Mouse (Mus musculus): ENCODE data around the gene Fcho2. TPM values are rescaled to one million over a fixed set of nuclear protein-coding genes. Genes with fewer than 3 reads are reported as not detected.

Gene Fcho2
- polyA plus RNA-seq, 1 experiment from 2014 or later: 41.6 TPM

DNA sequence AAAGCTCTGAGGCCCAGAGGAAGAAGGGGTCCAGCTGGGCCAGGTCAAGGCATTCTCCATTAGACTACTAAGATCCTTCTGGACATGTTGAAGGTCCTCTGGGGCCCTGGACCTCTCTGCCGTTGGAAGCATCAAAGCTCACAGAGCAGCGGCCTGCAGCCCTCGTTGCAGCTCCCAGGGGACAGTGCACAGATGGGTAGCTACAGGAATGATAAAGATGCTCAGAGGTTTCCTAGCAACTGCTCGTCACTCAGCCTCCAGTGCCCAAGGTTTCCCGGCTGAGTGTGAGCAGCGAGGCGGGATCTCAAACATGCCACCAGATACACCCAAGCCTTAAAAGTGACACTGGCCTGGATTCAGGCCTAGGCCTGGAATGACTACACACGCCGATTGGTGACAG lies 127.3 kb downstream of the Fcho2 start:
- Histone ChIP-seq H3K9ac (no peak overlapping the region), H3K36me3 (no peaks in the 10 kb centered on the region), H3K4me1 (peaks cover 22% of the 10 kb centered on the region), H3K27ac (no peak overlapping the region), H3K4me2 (no peak overlapping the region), H3K4me3 (replicated peaks) (no peak overlapping the region), H3K27me3 (no peaks in the 10 kb centered on the region), H3K9me3 (replicated peaks) (no peaks in the 10 kb centered on the region)
- 51% methylated on average over 9 of the region's 9 CpGs for WGBS
- no peak for ATAC-seq (replicated peaks; ENCODE audit: low FRiP score)

DNA sequence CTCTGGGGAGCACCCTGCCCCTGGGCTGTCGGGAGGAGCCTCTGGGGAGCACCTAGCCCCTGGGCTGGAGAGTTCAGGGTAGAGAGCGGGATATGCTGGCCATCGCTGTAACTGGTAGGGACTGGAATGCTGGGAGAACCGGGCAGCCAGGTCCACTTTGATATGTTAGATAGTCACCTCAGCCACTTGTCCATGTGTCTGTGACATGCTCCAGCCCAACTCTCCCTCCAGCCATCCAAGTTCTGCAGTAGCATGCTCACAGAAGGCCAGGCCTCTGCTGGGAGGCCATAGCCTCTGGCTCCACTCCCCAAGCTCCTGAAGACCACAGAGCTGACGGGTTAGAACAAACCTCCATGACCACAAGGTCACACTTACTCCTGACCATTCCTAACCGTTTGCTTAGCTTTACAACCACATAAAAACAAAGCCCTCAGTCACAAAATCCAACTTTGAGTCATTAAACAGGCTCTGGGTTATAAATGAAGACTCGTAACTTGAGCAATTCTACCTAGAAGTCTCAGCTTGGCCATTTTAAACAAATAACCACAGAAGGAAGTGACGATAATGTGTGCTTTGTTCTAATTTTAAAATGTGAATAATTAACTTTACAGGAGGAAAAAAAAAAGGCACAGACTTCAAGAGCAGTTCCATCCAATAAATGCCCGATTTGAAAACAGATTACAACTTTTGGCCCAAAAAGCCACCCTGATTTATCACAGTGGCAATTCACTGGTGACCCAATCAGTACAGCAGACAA lies 130.9 kb downstream of the Fcho2 start:
- no peak overlapping the region for H3K4me2 ChIP-seq
- H3K4me3 ChIP-seq (replicated peaks): no peak overlapping the region
- H3K9me3 ChIP-seq (replicated peaks): no peaks in the 10 kb centered on the region
- no peaks in the 10 kb centered on the region for H3K27me3 ChIP-seq
- H3K4me1 ChIP-seq: peaks cover 33% of the 10 kb centered on the region
- 39% methylated on average over 9 of the region's 9 CpGs for WGBS
- H3K36me3 ChIP-seq: no peaks in the 10 kb centered on the region
- no peak for ATAC-seq (replicated peaks; ENCODE audit: low FRiP score)
- peak overlapping the region; percentile 83 for H3K27ac ChIP-seq
- no peak overlapping the region for H3K9ac ChIP-seq

DNA sequence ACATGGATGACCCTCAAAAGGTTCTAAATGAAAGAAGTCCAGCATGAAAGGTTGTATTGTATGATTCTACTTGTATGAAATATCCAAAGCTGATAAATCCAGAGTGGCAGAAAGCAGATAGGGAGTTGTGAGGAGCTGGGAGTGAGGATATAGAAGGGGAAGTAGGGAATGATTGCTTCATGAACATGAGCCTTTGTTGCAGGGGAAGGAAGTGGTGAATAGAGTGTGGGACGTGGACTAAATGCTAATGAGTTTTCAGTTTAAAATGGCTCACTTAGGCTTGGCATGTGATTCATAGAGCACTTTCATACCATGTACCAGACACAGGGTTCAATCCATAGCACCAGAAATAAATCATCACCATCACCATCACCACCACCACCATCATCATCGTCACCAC lies 131.8 kb downstream of the Fcho2 start:
- no peaks in the 10 kb centered on the region for H3K36me3 ChIP-seq
- no peak overlapping the region for H3K4me2 ChIP-seq
- WGBS: 82% methylated on average over 2 of the region's 2 CpGs
- peaks cover 38% of the 10 kb centered on the region for H3K4me1 ChIP-seq
- no peaks in the 10 kb centered on the region for H3K27me3 ChIP-seq
- H3K9ac ChIP-seq: no peak overlapping the region
- H3K9me3 ChIP-seq (replicated peaks): no peaks in the 10 kb centered on the region
- ATAC-seq (replicated peaks; ENCODE audit: low FRiP score): no peak
- no peak overlapping the region for H3K4me3 ChIP-seq (replicated peaks)
- 0 out of 2 replicates have a peak overlapping the region, but pooled peaks have one; percentile 83 for H3K27ac ChIP-seq

DNA sequence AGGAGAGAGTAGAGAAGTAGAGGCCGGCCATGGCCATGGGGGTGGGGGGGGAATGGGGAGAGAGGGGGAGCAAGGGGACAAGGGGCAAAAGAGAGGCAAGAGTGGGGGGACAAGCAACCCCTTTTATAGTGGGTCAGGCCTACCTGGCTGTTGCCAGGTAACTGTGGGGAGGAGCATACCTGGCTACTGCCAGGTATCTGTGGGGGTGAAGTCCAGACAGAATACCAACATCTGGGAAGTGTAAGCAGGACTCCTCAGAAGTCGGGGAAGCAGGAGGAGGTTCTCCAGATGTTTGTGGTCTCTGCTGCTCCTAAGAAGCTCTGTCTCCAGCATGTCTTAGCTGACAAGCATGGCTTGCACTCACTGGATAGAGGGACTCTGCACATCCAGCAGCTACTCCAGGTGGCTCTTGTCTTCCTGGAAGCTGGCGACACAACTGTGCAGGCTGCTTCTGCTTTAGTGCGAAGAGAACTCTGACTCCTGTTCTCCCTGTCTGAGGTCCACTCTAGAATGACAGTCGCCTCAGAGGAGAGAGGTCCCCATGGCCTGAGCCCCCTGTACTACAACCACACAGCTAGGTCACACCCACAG lies 134.7 kb downstream of the Fcho2 start:
- ATAC-seq (replicated peaks; ENCODE audit: low FRiP score): 0 out of 2 replicates have a peak, but pooled peaks have one; percentile 9
- 57% methylated on average over 5 of the region's 5 CpGs for WGBS
- peak overlapping the region; percentile 86 for H3K27ac ChIP-seq

DNA sequence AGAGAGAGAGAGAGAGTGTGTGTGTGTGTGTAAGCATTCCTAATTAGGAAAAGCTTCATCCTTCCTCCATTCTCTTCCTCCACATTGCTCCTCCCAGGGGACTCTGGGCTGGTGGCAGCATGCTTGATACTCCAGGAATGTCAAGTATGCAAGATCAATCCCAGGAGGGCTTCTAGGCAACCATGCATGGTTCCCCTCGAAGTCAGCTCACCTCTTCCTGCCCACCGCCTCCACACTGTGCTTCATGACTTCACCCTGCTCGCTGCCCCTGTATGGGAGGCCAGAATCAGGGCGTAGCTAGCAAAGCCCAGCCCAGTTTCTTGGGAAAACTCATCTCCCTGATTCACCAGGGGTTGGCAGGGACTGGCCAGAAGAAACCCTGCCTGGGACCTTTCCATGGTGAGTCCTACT lies 135.6 kb downstream of the Fcho2 start:
- peak; percentile 92 for ATAC-seq (replicated peaks; ENCODE audit: low FRiP score)
- H3K27ac ChIP-seq: peak overlapping the region; percentile 86
- no peaks in the 10 kb centered on the region for H3K36me3 ChIP-seq

More for the DNA sequence above, 134.7 kb downstream of the Fcho2 start:
- H3K9me3 ChIP-seq (replicated peaks): no peaks in the 10 kb centered on the region
- H3K4me2 ChIP-seq: no peak overlapping the region
- H3K36me3 ChIP-seq: no peaks in the 10 kb centered on the region
- H3K27me3 ChIP-seq: no peaks in the 10 kb centered on the region
- no peak overlapping the region for H3K9ac ChIP-seq
- no peak overlapping the region for H3K4me3 ChIP-seq (replicated peaks)
- peaks cover 36% of the 10 kb centered on the region for H3K4me1 ChIP-seq

DNA sequence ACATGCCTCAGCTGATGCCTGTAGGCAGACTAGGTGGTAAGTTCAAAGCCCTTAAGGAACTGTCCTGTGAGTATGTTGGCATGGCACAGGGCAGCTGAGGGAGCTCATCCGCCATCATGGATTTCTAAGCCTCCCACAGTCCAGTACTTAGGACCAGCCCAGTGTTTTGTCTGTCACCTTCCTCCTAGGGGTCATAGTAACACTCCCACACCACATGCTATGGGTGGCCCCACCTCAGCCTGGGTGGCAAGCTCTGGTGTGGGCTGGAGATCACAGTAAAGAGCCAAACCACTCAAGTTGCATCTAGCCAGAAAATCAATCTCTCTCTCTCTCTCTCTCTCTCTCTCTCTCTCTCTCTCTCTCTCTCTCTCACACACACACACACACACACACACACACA lies 136.0 kb downstream of the Fcho2 start:
- Histone ChIP-seq H3K4me3 (replicated peaks) (no peak overlapping the region), H3K27ac (peak overlapping the region; percentile 86), H3K9ac (no peak overlapping the region), H3K9me3 (replicated peaks) (no peaks in the 10 kb centered on the region), H3K36me3 (no peaks in the 10 kb centered on the region), H3K4me1 (peaks cover 29% of the 10 kb centered on the region), H3K4me2 (no peak overlapping the region), H3K27me3 (no peaks in the 10 kb centered on the region)
- peak; percentile 65 for ATAC-seq (replicated peaks; ENCODE audit: low FRiP score)
- 62% methylated on average over 1 of the region's 1 CpGs for WGBS

More for the DNA sequence above, 135.6 kb downstream of the Fcho2 start:
- Histone ChIP-seq H3K4me2 (peak overlapping the region; percentile 25; the same call in 1 of the 2 replicates), H3K9me3 (replicated peaks) (no peaks in the 10 kb centered on the region), H3K27me3 (no peaks in the 10 kb centered on the region), H3K9ac (no peak overlapping the region), H3K4me3 (replicated peaks) (no peak overlapping the region), H3K4me1 (peaks cover 32% of the 10 kb centered on the region)
- WGBS: 20% methylated on average over 4 of the region's 4 CpGs

DNA sequence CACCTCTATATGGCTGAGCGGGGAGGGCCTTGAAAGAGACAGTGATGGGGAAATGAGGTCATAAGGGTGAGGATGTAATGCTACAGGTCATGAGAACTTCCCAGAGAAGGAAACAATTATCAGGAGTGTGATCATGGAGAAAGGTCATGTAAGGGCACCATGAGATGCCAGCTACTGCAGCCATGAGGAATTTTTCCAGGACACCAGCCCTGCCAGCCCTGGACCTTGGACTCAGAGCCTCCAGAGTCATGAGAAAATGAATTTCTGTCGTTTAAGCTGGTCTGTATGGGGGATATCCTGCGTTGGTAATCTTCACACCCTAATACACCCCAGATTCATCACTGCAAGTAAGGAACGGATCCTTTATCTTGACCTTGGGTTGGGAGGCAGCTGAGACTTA lies 141.3 kb downstream of the Fcho2 start:
- ATAC-seq (replicated peaks; ENCODE audit: low FRiP score): no peak
- Histone ChIP-seq H3K4me3 (replicated peaks) (no peak overlapping the region), H3K36me3 (no peaks in the 10 kb centered on the region), H3K9ac (no peak overlapping the region), H3K27me3 (no peaks in the 10 kb centered on the region), H3K4me2 (no peak overlapping the region), H3K4me1 (peaks cover 2% of the 10 kb centered on the region), H3K9me3 (replicated peaks) (no peaks in the 10 kb centered on the region), H3K27ac (no peak overlapping the region)
- 69% methylated on average over 4 of the region's 4 CpGs for WGBS

Other genes starting within 250 kb of the Fcho2 start
- 21.1 and 22.4 TPM in 2 replicates for gene Tmem174, start 178.0 kb downstream of the Fcho2 start, polyA plus RNA-seq (2015; fragmentation: Nextera tagmentation; extraction: Ambion mirVana)
- 6.5 and 8.0 TPM in 2 replicates for gene Tmem171, start 120.6 kb downstream of the Fcho2 start, polyA plus RNA-seq (2015; fragmentation: Nextera tagmentation; extraction: Ambion mirVana)
- 69.0 and 77.0 TPM in 2 replicates for gene Tnpo1, start 110.9 kb upstream of the Fcho2 start, polyA plus RNA-seq (2015; fragmentation: Nextera tagmentation; extraction: Ambion mirVana)
- not detected in 2 replicates for gene 1700024P04Rik, start 169.1 kb upstream of the Fcho2 start, polyA plus RNA-seq (2015; fragmentation: Nextera tagmentation; extraction: Ambion mirVana)

Data from kidney, embryonic 15.5 days (tissue).